Mouse (Mus musculus): ENCODE measurements at regions not wholly inside any gene's neighbourhood (a gene's known extent, or its start where the extent isn't known, plus 50 kb on each side); places are given as distances from the start of the nearest gene placed in this dataset.

DNA sequence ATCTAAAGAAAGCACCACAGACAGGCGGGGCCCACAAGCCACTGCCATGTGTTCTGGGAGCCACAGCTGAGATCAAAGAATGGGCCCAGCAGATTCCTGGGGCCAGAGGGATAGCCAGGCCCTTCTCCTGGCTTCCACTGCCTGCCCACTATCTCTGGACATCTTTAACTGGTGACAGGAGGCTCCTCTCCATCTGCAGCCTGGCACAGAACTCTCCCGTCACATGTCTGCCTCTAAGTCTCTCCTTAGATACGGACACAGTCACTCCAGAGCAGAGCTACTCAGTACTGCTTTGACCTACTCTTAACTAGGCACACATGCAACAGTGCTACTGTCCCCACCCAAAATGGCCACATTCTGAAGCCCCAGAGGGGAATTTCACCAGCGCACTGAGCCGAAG is 234.1 kb upstream of the Dio3 start:
- TF ChIP-seq CTCF (IDR thresholded peaks at IDR 0.05; ENCODE audit: extremely low read depth, insufficient read depth, insufficient read length, insufficient replicate concordance) = no peak
- TF ChIP-seq POLR2A (IDR thresholded peaks at IDR 0.05; ENCODE audit: low read depth, low read length) = no peak
